Mouse (Mus musculus) MEL (cell line): ENCODE measurements at regions not wholly inside any gene's neighbourhood (a gene's known extent, or its start where the extent isn't known, plus 50 kb on each side); places are given as distances from the start of the nearest gene placed in this dataset.

ENCODE experiments used
- CHD1 ChIP-seq: IDR thresholded peaks from 2 replicates; pipeline ENCODE4 v1.6.1; 2012; ENCODE audit warnings: low read depth, mild to moderate bottlenecking, inconsistent platforms, low read length, improper control_type of control experiment
- CTCF ChIP-seq, 3 experiments: IDR thresholded peaks in 2 of 3; conservative IDR thresholded peaks in 1 of 3; 2 replicates each; pipeline ENCODE4 v1.5.1; 2011 to 2012; ENCODE audit warnings: low read length in 3 of 3, low read depth in 2 of 3, mild to moderate bottlenecking in 2 of 3, improper control_type of control experiment in 1 of 3, inconsistent platforms in 1 of 3, mixed read lengths in 1 of 3, moderate library complexity in 1 of 3; ENCODE audit not compliant: control insufficient read depth in 1 of 3, insufficient read depth in 1 of 3, poor library complexity in 1 of 3, severe bottlenecking in 1 of 3
- EP300 ChIP-seq, 2 experiments: IDR thresholded peaks; 2 replicates each; pipeline ENCODE4 v1.6.1; 2011; ENCODE audit warnings: improper control_type of control experiment in 2 of 2, low read length in 2 of 2, low read depth in 1 of 2, mild to moderate bottlenecking in 1 of 2
- ETS1 ChIP-seq: IDR thresholded peaks from 2 replicates; pipeline ENCODE4 v1.6.1; 2012; ENCODE audit warnings: low read depth, mild to moderate bottlenecking, inconsistent platforms, low read length, improper control_type of control experiment, moderate library complexity
- GATA1 ChIP-seq: IDR thresholded peaks from 2 replicates; pipeline ENCODE4 v1.6.1; 2011; ENCODE audit warnings: low read depth, low read length, improper control_type of control experiment
- HCFC1 ChIP-seq: IDR thresholded peaks from 2 replicates; pipeline ENCODE4 v1.6.1; 2012; ENCODE audit warnings: low read depth, mild to moderate bottlenecking, inconsistent platforms, low read length, improper control_type of control experiment, moderate library complexity
- MEF2A ChIP-seq: IDR thresholded peaks from 2 replicates; pipeline ENCODE4 v1.6.1; 2014; ENCODE audit warnings: low read depth, mild to moderate bottlenecking, inconsistent platforms, low read length, improper control_type of control experiment; ENCODE audit not compliant: poor library complexity, insufficient replicate concordance, severe bottlenecking; ENCODE audit errors: extremely low read depth
- MXI1 ChIP-seq: IDR thresholded peaks from 2 replicates; pipeline ENCODE4 v1.6.1; 2011; ENCODE audit warnings: mild to moderate bottlenecking, low read depth, low read length, improper control_type of control experiment
- POLR2A ChIP-seq, 2 experiments: IDR thresholded peaks; 2 replicates each; pipeline ENCODE4 v1.6.1; 2011 to 2012; ENCODE audit warnings: low read length in 2 of 2, mild to moderate bottlenecking in 2 of 2, control low read depth in 1 of 2, improper control_type of control experiment in 1 of 2, low read depth in 1 of 2, moderate library complexity in 1 of 2; ENCODE audit not compliant: control insufficient read depth in 1 of 2, insufficient read depth in 1 of 2, poor library complexity in 1 of 2
- POLR2AphosphoS5 ChIP-seq: IDR thresholded peaks from 2 replicates; pipeline ENCODE4 v1.6.1; 2012; ENCODE audit warnings: low read depth, borderline replicate concordance, mild to moderate bottlenecking, inconsistent platforms, low read length, moderate library complexity, mixed read lengths
- RCOR1 ChIP-seq: IDR thresholded peaks from 2 replicates; pipeline ENCODE4 v1.6.1; 2012; ENCODE audit warnings: low read depth, mild to moderate bottlenecking, inconsistent platforms, low read length, improper control_type of control experiment
- TCF12 ChIP-seq: IDR thresholded peaks from 2 replicates; pipeline ENCODE4 v1.6.1; 2014; ENCODE audit warnings: low read depth, mild to moderate bottlenecking, inconsistent platforms, low read length, improper control_type of control experiment, moderate library complexity
- USF1 ChIP-seq: IDR thresholded peaks from 2 replicates; pipeline ENCODE4 v1.6.1; 2014; ENCODE audit warnings: low read depth, mild to moderate bottlenecking, inconsistent platforms, low read length, improper control_type of control experiment, moderate library complexity

- TF ChIP-seq ETS1 (no peak), CTCF (IDR thresholded peaks at IDR 0.05 in 2 of 3, conservative IDR thresholded peaks at IDR 0.05 in 1 of 3; ENCODE audit: control insufficient read depth in 1 of 3, insufficient read depth in 1 of 3, low read depth in 2 of 3, low read length in 3 of 3, poor library complexity in 1 of 3, severe bottlenecking in 1 of 3) (no peak), HCFC1 (no peak), POLR2A (IDR thresholded peaks at IDR 0.05; ENCODE audit: control insufficient read depth in 1 of 2, insufficient read depth in 1 of 2, low read depth in 1 of 2, low read length in 2 of 2, poor library complexity in 1 of 2) (no peak), POLR2AphosphoS5 (no peak), CHD1 (no peak), GATA1 (no peak), RCOR1 (no peak), EP300 (IDR thresholded peaks at IDR 0.05; ENCODE audit: low read depth in 1 of 2, low read length in 2 of 2) (no peak), MEF2A (no peak), MXI1 (no peak), TCF12 (no peak), USF1 (no peak)
These were observed 193.6 kb downstream of the Gm19410 start for GRCm38 (mm10) chr8:35959201-35959600.
